Mouse (Mus musculus) heart, postnatal 4 days (tissue): ENCODE data around the gene D8Ertd738e. TPM values are rescaled to one million over a fixed set of nuclear protein-coding genes. Genes with fewer than 3 reads are reported as not detected.

Experiments
- DNase-seq: peaks from one replicate; pipeline ENCODE4 v3.0.0; 2021
- total RNA-seq, 2 experiments: library from RNA; stranded (reverse); gene quantifications; 2 replicates each; pipeline ENCODE4 v1.2.3; 2021

Gene D8Ertd738e
- 100 to 1,000 TPM; 218 to 233 TPM for total RNA-seq

- DNase-seq = peak; percentile 87
These were observed at the start of gene D8Ertd738e for GRCm38 (mm10) chr8:84249257-84250170. Gene D8Ertd738e (minus strand): TSS chr8:84249719.

DNA sequence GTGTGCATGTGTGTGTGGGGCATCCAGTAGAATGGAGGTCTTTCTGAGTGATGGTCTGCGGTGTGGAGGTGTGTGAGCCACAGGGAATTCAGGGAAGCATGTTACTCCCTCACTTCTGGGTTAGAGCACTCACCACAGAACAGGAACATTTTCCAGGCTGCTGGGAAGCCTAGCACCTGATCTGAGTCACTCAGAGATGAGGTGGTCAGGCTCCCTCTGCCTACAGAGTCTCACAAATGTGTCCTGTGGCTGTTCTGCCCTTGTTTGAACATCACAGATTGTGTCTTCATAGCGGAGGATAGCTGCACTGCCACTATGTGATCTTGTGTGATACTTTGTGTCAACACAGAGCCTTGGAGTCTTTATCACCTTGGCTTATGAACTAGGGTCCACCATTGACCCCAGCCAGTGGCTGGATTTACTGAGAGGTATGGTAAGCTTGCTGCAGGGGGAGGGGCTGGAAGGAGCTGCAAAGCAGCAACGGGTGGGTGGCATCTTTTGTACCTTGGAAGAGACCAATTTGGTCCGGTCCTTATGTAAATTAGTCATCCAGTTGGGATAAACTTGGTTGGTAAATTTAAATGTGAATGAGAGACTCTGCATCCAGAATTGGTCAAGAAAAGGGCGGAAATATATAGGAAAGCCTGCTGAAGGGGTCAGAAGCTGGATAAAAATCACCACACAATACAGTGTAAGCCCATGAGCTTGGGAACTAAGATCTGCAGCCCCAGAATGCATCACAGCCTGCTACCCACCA lies 47.7 kb upstream of the D8Ertd738e start:
- no peak for DNase-seq

DNA sequence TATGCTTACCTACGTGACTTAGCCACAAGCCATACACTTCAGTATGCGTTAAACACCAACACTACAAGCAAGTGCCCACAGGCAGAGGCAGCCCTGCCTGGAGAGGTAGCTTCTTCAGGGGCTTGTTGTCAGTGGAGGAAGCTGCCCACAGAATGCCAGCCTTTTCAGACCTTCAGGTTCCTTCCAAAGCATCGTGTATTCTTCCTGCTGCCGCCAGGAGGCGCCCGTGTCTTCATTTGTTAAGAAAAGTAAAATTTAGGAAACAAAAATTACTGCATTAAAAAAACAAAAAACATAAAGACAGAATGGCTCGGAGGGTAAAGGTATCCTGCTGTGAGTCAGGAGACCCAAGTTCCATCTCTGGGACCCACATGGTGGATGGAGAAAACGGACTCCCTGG lies 42.2 kb upstream of the D8Ertd738e start:
- peak; percentile 59 for DNase-seq

DNA sequence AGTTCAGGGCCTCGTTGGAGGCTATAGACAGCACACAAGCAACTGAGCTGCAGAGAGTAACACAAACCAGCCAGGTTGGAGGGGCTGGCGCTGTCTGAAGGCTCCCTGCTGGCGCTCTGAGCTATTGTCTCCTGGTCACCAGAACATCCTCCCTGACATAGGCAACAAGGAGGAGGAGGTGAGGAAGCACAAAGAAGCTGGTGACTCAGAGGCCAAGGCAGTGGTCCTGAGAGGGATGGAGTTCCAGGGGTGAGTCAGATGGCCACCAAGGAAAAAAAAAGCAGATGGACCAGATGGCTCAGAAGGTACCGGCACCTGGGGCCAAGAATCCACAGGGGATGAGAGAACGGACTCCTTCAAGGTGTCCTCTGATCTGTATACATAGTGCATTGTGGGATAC lies 41.6 kb upstream of the D8Ertd738e start:
- DNase-seq = no peak

GRCm38 (mm10) chr8:84288892-84289291 lies 39.4 kb upstream of the D8Ertd738e start:
- peak; percentile 26 for DNase-seq

DNA sequence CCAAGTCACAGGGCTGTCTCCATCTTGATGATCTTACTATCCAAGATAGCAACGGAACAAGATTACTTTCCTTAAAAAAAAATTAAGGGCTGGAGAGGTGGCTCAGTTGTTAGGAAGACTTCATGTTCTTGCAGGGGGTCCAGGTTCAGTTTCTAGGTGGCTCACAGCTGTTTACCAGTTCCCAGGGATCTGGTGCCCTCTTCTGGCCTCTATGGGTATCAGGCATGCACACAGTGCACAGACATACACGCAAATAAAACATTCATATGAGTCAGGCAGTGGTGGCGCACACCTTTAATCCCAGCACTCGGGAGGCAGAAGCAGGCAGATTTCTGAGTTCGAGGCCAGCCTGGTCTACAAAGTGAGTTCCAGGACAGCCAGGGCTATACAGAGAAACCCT lies 36.1 kb upstream of the D8Ertd738e start:
- DNase-seq = peak; percentile 60

DNA sequence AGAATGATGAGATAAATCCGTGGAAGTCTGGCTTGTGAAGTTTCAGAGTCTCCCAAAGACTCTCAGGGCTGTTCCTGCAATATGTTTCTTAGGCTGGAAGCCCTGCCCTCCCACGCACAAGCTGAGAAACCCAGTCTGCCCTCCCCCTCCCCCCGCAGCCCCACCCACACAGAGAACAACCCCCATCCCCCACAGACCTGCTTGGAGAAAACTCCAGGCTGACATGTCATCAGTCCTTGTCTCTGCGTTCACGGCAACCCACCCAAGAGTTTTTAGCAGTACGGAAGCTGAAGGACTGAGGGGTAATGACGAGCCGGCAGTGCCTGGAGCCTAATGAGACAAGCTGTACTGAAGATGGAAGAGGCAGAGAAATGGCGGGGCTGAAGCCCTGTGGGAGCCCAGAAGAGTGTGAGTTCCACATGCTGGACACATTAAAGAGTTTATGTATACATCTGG lies 35.1 kb upstream of the D8Ertd738e start:
- peak; percentile 31 for DNase-seq

DNA sequence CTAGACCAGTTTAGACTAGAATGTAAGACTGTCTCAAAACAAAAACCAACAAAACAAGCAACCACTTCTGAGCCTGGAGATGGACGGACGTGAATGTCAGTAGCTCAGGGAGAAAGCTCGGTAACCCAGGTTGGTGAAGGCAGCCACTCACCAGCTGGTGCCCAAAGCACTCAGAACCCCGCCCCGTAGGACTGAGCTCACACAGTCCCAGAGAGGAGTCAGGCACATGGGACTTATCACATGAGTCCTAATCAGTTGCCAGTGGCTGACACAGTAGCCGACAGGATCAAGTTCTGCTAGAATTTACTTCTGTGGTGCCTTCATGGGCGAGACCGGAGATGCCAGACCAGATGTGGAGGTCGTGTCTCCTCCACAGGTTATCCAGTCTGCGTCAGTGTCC lies 31.3 kb upstream of the D8Ertd738e start:
- DNase-seq = no peak

DNA sequence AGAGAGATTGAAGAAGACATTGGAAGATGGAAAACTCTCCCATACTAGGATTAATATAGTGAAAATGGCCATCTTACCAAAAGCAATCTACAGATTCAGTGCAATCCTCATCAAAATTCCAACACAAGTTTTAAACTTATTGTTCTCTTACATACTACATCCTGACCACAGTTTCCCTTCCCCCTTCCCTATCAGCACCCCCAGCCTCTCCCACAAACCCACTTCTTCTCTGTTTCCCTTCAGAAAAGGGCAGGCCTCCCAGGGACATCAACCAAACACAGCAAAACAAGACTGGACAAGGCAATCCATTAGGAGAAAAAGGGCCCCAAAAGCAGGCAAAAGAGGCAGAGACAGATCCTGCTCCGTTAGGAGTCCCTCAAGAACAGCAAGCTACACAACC lies 26.9 kb upstream of the D8Ertd738e start:
- DNase-seq = no peak

DNA sequence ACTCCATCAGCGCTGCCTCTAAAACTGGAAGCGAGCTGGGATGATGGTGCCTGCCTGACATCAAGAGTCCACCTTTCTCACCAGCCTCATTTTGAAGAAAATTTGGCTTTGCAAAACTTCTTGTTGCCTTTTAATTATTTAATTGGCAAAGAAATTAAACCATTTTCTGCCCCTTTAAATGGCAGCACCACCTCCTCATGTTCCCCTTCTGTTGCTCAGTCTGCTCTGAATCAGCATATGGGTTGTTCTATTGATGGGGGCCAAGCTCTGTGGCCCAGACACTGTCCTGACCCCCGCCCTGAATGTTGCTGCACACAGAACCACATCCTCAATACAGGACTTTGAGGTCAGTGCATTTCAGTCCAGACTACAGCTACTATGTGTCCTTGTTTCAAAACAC lies 24.4 kb upstream of the D8Ertd738e start:
- no peak for DNase-seq

DNA sequence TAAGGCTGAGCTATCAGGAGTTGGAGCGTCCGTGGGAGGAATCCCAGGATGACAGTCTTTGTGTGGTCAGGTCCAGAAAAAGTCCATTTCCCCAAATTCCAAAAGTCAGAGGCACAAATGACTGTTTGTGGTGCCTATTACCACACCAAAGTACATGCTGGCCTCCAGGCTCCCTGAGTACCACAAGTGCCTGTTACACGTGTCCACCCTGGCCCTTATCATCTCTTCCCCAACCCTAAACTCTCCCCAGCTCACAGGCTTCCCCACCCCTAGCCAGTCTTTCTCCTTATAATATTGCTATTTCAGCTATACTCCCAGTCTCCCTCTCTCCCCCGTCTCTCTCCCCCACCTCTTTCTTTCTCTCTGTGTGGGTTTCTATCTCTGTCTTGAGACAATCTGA lies 22.8 kb upstream of the D8Ertd738e start:
- no peak for DNase-seq

DNA sequence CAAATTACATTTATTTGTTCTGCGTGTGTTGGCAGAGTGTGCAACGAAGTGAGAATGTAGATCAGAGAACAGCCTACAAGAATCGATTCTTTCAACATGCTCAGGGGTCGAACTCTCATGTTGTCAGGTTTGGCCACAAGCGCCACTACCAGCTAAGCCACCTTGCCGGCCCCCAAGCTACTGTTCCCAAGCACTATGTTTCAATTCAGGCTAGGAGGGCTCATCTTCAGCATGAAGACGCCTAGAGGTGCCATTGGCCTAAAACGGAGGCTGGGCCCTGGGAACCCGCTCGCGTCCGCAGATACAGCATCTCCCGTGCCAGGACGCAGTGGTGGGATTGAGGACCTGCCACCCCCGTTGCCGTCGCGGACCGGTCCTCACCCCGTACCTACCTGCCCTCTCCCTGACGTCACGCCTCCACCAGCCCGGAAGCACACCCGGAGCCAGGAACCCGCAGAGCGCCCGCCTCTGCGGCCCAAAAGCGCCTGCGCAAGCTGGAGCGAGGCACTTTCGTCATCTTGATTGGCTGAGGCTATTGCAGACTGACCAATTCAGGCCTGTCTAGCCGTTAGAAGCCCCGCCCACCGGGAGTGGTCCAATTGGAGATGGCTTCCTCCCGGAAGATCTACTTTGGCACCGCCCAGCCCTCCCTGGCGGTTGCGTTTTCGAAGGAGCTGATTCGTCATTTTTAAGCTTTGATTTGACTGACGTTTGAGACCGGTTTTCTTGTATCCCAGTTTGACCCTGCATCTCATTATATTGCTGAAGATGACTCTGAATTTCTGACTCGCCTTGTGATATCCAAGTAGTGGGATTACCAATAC lies 20.6 kb upstream of the D8Ertd738e start, which contains the start of gene Ccdc130:
Gene Ccdc130 (minus strand): TSS at position 431 of the 824 bp plus-strand sequence.
- peak; percentile 100 for DNase-seq

- DNase-seq = no peak
These were observed 11.6 kb upstream of the D8Ertd738e start for GRCm38 (mm10) chr8:84261098-84261497.

DNA sequence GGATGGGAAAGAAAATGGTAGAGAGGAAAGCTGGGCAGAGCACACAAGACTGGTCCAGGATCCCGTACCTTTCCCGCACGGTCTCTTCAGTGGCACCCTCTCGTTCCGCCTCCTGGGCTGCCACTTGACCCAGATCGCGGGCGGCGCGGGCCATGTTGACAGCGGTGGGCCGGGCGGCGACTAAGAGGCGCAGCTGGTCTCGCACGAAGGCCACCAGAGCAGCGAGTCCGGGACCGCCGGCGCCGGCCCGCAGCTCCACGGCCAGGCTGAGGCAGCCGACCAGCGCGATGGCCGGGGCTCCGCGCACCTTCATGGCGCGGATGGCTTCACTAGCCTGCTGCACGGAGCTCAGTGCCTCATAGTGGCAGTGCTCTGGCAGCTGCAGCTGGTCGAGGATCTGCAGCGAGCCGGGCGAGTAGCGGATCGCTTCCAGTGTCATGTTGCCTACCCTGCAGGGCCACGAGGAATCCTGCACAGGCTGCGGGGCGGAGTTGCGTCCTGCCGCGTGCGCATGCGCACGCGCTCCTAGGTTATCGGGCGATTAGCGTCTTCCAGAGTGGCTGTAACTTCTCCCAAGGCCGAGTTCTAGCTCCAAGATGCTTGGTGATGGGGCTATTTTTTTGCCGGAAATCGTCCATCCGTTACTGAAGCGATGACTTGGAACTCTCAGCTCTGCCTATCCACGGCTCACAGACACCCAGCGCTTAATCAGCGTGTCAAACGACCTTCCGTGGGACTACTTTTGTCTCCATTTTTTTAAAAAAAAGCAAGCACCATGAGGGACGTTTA lies 7.5 kb upstream of the D8Ertd738e start, which contains the start of gene Mri1:
Gene Mri1 (minus strand): TSS at position 505 of the 789 bp plus-strand sequence.
- peak; percentile 84 for DNase-seq

DNA sequence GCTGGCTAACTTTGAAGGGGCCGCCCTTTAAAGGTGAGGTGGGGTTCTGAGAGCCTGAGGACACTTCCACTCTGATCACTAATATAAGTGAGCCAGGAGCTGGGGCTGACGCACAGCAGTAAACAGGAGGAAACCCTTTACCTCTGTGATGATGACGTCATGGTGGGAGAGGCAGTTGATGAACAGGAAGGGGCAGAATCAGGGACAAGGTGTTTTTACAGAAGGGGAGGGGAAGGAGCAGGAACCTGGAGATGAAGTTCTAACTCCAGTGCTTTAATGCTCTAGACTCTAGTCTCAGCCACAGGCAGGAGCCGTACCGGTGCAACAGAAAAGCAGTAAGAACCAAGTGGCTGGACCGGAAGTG lies 6.9 kb upstream of the D8Ertd738e start:
- no peak for DNase-seq

- no peak for DNase-seq
These were observed 6.3 kb upstream of the D8Ertd738e start for GRCm38 (mm10) chr8:84255858-84256257.

DNA sequence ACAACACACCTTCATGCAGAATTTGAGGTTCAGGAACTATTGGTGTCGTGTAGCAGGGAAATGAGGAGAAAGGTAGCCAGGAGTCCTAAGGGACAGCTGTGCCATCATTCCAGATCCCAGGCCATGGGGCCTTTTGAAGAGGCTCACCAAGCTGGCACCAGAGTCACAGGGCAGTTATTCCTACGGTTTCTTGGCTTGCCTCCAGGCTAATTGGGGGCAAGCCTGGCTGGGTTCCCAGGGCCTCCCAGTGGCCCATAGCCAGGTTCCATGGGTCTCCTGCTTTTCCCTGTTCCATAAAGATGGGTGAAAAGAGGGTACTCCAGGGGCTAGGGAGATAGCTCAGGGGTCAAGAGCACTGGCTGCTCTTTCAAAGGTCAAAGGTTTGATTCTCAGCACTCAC lies 7.7 kb downstream of the D8Ertd738e start:
- peak; percentile 64 for DNase-seq

- DNase-seq = no peak
These were observed 8.4 kb downstream of the D8Ertd738e start for GRCm38 (mm10) chr8:84241167-84241566.

DNA sequence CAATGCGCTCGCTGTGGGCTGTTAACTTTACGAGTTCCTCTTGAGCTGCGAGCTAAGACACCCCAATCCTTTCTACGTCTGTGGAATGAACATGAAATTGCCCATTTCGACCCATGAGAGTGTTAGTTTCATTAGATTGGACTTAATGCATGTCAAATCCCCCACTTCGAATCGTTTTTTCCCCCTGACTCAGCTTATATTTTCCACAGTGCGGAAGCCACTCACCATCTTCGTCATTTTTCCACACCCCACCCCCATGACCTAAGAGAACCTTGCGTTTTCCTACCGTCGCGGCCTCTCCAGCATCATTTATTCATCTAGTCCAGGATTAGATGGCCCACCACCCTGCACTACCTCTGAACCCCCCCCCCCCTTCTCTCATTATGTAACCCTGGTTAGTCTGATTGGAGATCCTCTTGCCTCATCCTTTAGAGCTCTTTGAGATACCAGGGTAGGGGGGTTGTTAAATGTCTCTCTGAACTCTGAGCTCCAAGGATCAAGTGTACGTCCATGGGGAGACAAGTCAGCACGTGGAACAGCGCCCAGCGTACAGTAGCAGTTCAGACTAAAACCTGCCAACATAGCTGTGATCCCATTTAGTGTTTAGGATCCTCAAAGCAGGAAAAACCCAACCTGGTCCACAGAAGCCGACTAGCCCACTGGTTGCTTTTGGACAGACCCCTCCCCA lies 11.8 kb downstream of the D8Ertd738e start:
- DNase-seq = no peak

DNA sequence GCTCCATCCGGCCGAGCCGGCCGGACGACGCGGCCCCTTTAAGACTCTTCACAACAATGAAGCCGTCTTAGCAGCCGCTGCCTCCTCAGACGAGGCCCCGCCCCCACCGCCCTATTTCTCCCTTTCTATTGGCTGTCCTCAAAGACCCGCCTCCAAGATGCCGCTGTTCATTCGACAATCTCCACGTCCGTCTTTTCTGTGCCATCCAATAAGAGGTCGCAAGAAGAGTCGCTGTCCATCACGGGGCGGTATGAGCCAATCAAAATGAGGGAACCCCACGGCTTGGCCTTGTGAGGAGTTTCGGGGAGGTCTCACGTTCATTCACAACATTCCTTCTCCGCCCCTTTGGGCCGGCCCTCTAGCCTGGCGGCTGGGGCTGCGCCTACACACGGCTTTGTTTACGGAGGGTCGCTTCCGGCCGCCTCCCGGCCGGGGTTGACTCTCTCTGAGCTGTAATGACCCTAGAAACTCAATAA lies 12.5 kb downstream of the D8Ertd738e start, which contains the start of gene Zswim4:
Gene Zswim4 (minus strand): TSS at position 58 of the 476 bp plus-strand sequence.
- peak; percentile 98 for DNase-seq
